Mouse (Mus musculus) adrenal gland, postnatal 14 days (tissue): ENCODE results near the gene Lrrc59. TPM values are rescaled to one million over a fixed set of nuclear protein-coding genes. Genes with fewer than 3 reads are reported as not detected.
"Not testable (repeated sequence)": the region's sequence is repeated elsewhere in the genome, so short reads cannot be mapped to it uniquely, and the experiment has no call there.

ENCODE experiments used
- DNase-seq: peaks from one replicate; pipeline ENCODE4 v3.0.0; 2021; ENCODE audit warnings: mixed read lengths
- total RNA-seq: library from RNA; stranded (reverse); gene quantifications from 2 replicates; pipeline ENCODE4 v1.2.3, GENCODE M21; 2021

The Lrrc59 gene
- total RNA-seq, 1 experiment from 2014 or later: 111 TPM

DNA sequence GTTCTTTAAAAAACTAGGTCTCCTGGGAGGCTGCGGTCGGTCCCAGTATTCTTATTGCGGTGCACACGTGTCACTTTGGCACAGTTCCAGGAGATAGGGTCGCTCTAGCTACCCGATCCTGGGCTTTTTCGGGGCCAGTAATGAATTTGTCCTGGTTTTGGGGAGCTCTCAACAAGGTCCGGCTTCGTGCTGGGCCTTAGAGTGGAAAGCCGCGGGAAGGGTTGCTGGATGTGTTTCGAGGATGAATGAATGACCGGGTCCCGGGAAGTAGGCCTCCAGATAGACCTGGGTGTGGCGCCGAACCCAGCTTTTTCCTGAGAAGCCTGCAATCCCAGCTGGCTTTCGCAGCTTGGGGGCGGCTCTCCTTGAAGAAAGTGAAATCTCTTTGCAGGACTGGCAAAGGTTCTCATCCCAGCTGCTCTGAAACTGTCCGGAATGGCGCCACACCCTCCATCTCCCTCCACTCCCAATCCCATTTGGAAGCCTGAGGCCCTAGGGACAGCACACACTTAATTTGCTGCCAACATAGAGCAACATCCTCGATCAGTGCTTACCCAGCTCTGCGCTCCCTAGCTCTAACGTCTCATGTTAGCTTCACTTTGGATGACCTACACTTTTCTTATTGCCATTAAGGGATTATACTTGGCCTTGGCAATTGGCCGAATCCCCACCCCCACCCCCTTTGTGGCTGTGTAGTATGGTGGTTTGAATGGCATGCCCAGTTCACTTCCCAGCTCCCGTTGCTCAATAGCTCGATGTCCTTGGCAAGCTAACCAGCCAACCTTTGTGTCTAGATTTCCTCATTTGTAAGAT is 838 bp downstream of the Lrrc59 start:
- peak; percentile 76 for DNase-seq

DNA sequence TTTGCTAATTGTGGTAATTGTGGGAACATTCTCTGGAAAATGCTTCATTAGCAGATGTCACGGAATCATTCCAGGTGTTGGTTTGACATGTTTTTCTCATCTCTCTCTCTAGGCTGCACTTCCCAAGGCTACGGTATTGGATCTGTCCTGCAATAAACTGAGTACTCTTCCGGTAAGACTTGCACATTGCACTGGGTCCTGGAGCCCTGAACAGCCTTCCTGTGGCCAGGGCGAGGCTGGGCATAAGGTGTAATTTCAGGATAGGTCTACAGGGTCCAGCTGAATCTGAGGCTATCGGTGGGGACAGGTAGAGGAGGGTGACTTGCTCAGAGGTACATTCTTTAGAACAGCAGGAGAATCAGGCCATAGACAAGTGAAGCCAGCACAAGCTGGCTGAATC is 2.4 kb downstream of the Lrrc59 start:
- DNase-seq: no peak

DNA sequence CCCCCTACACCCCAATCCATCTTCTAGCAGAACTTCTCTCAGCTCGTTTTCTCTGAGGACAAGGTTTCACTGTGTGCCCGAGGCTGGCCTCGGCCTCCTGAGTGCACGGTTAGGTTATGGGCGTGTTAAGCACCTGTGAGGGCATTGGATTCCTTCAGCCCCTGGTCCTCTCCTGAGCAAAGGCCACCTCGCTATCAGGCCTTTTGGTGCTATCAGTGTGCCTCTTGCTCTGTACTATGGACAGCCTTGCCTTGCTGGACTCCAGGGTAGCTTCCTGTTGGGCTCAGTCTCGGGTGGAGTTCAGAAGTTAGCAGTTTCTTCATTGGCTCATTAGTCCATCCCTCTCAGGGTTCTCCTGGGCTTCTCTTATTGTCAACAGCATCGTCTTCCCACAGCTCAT is 3.4 kb downstream of the Lrrc59 start:
- DNase-seq: no peak

DNA sequence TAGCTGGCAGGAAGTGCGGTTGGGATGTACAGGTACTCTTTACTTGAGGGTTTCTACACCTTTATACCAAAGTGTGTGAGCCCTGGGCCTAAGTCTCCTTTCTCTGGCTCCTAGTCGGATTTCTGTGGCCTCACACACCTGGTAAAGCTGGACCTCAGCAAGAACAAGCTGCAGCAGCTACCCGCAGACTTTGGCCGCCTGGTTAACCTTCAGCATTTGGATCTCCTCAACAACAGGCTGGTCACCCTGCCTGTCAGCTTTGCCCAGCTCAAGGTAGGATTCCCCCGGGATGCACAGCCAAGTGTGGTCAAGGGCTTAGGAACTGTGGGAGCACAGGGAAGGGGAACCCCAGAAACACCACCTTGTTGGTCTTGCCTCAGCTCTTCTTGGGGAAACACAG is 4.9 kb downstream of the Lrrc59 start:
- DNase-seq: no peak

DNA sequence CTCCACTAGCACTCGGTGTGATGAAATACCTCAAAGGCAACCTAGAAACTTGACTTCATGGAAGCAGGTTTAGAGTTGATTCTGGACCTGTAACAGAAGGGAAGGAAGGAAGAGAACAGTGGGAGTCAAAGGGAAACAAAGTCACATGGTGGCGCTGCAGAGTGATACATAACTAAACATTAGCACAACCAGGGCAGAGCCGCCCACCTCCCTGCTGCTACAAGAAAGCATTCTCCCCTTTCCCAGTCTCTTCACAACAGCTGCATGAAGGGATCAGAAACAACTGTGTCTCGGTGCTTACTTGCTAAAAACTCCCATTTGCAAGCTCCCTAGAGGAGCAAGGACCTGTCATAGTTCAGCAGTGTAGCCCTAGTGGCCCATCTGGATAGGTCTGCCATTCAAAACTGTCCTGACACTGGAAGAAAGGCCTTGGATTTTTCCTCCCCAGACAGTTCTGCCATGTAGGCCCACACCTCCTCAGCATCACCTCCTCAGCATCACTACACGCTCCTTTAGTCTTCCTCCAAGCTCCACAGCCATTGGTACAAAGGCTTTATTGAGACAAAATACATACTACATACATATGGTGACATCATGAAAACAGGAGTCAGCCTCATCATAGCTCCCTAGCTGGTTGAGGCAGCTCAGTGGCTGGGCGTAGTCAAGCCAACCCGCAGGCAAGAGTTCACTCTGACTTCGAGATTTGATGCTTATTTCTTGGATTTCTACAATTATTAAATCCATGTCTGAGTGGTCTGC is 15.1 kb downstream of the Lrrc59 start:
- no peak for DNase-seq

DNA sequence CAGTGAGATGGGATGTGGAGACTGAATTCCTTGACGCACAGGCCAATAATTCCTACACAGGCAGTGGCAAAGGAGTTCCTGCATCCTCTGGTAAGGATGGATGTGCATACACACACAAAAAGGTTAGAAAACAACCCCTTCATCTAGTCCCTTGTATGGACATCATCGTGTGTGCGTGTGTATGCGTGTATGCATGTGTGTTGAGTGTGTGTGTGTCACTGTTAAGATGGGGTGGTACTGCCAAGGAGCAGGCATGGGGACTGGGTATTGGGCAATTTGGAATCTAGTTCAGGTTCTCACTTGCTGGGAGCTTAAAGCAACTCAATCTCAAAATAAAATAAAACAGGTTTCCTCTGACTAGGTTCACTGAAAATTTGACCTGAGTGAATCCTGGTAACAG is 16.9 kb downstream of the Lrrc59 start:
- DNase-seq: no peak

DNA sequence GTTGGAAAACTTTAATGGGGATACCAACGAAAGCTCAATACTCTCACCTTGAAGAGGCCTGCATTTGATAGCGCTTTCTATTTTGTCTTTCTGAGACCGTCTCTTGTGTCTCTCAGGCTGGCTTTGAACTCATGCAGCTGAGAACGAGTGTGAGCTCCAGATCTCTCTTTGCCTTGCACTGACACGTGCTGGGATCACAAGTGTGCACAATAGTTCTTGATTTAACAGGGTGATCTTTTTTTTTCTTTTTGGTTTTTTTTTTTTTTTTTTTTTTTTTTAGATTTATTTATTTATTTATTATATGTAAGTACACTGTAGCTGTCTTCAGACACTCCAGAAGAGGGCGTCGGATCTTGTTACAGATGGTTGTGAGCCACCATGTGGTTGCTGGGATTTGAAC is 21.7 kb downstream of the Lrrc59 start:
- DNase-seq: not testable (repeated sequence)

DNA sequence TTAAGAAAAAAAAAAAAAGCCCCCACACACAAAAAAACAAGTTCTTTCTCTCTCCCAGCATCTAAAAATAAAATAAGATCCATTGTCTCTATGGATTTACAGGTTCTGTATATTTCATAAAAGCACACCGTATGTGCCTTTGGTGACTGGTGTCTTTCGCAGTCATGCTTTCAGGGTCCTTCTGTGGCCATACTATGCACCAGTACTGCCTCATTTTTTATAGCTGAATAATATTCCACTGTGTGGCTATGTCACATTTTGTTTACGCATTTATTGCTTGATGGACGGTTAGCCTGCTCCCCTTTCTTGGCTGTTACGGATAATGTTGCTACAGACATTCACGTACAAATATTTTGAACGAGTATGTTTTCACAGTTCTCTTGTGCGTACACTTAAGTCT is 23.4 kb downstream of the Lrrc59 start:
- DNase-seq: no peak

DNA sequence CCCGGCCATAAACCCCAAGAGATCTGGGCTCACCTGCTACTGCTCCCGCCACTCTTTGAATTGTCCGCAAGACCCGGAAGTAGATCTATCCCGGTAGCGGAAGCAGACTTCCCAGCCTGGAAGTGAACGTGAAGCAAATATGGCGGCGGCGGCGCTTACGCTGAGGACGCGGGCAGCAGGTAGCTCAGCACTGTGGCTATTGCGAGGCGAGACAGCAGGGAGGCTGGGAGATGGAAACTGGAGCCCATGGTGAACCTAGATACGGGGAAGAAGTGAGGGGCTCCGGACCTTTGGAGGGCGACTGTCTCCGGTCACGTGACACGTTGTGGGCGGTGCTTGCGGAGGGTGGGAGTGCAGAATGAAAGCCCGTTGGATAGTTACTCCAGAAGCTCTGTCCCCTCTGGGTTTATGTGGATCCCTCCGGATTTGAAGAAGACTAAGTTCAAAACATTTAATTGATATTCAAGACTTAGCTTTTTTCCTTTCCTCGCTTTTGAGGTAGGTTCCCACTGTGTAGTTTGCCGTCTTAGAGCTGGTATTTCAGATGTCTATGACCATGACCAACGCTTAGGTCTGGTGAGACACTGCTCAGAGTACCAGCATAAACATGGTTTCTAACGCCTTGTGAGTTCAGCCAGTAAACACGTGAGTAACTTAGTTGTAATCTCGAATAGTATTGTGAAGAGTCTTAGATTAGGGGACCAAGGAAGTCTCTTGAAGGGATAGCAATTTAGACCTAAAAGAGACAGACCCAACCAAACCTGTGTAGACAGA is 24.3 kb downstream of the Lrrc59 start, which contains the start of the genes Mrpl27 and Eme1:
Mrpl27 (plus strand) TSS at position 105 of the 774 bp plus-strand sequence.
Eme1 (minus strand) TSS at position 302 of the 774 bp plus-strand sequence.
- DNase-seq: peak; percentile 90

DNA sequence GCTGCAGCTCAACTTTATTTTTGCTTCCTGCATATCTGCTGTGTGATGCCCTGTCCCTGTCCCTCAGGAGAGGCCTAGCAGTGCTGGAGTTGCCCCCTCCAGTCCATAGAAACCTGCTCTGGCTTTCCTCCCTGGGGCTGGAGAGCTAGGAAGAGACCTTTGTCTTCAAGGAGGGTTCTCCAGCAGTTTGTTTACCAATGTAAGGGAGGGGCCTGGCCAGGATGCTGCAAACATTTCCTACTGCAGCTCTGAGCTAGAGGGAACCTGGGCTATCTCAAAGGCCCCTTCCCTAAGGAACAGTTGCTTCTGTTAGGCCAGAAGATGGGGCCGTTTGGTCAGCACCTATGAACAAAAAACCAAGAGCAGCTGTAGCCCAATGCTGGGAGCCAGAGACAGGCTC is 31.8 kb downstream of the Lrrc59 start:
- no peak for DNase-seq

DNA sequence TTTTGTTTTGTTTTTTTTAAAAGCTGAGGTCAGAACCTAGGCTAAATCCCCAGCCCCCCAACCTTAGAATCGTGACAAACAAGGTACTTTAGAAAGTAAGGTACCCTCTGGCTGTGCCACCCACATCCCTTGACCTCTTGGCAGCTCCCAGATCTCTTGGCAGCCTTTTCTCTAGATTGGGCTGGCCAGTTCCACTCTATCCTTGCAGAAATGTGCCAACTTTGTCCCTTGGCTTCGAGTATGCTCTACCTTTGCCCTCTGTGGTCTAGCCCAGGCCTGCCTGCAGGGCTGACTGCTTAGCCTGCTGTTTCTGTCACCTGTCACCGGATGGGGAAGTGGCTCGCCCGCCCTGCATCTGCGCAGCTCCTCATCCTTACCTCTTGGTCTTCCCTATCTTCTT is 35.7 kb downstream of the Lrrc59 start:
- DNase-seq: peak; percentile 45

DNA sequence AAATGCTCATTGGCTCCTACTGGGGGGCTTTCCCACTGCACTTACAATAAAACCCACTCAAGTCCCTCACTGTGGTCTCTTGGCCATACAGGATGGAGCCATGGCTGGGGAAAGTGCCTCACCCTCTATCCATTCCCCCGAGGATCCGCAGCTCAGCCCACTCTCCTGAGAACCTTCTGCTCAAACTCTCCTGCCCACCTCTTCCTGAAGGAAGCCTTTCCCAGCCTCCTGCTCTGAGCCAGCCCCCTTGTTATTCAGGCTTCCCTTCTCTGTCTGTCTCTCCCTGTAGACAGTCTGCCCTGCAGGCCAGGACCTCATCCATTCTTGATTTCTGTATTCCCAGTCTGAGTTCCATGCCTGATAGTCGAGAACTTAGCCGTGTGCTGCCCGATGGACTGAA is 45.4 kb downstream of the Lrrc59 start:
- no peak for DNase-seq

DNA sequence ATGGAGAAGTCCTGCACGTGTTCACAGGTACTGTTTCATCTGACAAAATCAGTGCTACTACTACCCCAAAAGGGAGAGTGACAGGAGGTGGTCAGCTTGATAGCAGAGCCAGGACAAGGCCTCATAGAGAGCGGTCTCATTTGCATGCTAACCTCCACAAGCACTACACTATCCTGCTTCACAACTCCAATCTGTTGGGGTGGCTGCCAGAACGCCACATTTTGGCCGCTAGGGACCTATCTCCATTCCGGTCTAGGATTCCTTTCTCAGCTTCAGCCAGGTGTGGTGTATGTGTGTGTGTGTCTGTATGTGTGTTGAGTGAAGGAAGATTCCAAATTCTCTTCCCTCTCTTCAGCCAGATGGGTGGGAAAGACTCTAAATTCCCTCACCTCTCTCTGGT is 45.9 kb downstream of the Lrrc59 start:
- no peak for DNase-seq

DNA sequence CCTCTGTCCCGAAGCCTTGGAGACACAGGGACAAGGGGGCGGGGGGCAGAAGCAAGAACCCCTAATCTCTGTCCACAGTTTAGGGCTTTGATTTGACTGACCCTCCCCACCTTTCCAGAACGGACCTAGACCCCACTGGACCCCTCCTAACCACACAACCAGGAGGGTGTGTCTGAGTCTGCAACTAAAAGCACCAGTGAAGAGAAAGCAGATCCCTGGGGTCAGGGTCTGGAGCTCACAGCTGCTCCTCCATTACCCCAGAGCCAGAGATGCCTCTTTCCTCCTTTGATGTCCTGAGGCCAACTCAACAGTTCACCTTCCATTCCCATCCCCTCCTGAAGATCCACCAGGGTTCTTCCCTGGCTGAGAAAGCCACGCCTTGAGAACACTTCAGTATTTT is 46.7 kb downstream of the Lrrc59 start:
- no peak for DNase-seq

DNA sequence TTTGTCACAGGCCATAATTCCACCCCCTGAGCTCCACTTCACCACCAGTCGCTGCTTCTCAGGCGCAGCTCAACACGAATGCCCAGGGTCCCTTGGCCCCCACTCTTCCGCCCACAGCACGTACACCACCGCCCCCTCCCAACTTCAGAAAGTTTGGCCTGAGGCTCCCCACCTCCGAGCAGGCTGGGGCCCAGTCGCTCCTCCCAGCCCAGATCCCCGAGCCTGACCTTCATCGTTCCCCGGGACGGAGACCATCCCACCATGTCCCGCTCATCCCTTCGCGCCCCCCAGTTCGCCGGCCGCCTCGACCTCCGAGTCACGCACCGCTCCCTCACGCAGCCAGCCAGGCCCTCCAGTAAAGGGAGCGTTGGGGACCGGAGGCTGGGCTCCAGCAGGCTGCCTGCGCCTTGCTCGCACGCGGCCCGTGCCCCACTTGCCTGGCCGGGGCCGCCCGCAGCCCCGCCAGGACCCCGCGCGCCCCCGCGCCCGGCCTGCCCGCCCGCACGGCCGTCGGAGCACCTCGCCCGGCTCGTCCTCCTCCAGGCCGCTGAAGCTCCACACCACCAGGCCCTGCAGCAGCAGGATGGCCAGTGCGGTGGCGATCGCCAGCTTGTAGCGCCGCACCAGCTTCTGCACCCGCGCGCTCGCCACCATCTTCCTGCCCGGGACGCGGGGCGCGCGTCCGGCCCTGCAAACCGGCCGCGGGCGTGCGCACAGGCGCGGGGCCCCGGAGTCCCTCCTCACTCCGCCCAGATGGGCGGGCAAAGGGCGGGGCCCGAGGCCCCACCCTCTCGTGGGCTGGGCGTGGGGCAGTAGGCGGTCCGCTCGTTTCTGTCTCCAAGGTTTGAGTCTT is 47.4 kb downstream of the Lrrc59 start, which contains the start of gene Xylt2:
Xylt2 (minus strand) TSS at position 762 of the 853 bp plus-strand sequence.
- DNase-seq: peak; percentile 96

DNA sequence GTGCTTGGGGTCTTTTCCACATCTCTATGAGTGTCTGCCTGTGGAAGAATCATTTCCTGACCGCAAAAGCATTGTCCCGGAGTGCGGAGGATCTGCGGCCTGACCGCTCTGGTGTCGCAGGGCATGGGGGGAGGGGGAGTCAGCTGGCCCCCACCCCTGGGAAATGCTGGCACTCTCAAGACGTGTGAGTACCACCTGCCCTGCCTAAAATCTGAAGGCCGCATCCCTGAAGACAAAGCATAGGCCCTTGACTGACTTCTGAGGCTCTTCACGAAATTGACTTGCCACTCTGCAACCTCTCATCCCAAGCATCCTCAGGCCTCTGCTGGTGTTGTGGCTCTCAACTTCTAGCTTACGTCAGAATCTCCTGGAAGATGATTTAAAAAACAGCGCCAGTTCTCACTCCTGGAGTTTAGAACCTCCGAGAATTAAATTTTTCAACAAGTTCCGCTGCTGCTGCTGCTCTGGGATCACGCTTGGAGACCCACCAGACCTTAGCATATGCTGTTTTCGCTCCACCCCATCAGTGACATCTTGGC is 48.1 kb downstream of the Lrrc59 start:
- DNase-seq: no peak

DNA sequence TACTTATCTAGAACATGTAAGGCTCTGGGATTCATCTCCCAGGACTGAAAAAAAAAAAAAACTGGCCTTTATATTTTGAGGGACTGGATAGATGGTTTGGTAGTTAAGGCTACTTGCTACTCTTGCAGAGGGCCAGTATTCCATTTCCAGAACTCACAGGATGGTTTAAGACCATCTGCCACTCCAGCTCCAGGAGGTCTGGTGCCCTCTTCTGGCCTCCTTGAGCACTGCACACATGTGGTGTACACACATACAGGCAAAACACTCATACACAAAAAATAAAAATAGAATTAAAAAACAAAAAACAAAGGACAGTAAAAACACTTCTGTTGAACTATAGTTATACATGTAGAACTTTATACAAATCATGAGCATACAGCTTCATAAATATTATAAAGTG is 51.1 kb downstream of the Lrrc59 start:
- DNase-seq: no peak

DNA sequence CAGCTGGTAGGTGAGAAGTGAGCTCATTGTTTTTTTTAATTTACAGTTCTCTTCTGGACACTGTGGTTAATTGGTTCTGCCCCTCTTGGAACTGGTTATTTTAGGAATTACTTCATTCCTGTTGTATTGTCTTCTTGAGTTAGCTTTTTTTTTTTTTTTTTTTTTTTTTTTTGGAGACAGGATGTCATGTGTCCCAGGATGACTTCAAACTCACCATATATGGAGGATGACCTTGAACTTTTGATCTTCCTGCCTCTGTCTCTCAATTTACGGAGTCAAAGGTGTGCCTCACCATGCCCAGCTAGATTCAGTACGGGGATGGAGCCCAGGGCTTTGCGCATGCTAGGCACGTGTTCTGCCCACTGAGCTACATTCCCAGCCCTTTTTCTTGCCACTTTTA is 52.1 kb downstream of the Lrrc59 start:
- DNase-seq: no peak

DNA sequence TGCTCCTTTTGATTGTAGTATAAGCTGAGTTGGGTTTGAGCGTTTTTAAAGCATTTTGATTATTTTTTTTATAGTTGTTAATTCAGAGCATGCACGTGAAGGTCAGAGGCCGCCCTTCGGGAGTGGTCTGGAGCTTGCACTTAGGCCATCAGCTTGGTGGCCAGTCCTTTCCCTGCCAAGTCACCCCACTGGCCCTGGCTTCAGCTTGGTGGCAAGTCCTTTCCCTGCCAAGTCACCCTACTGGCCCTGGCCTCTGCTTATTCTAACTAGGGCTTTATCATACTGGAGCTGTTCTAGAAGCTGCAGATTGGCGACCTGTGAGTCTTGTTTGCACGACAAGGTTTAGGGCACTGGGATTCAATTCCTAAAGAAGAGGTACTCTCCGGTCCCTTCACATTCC is 52.9 kb downstream of the Lrrc59 start:
- DNase-seq: no peak

DNA sequence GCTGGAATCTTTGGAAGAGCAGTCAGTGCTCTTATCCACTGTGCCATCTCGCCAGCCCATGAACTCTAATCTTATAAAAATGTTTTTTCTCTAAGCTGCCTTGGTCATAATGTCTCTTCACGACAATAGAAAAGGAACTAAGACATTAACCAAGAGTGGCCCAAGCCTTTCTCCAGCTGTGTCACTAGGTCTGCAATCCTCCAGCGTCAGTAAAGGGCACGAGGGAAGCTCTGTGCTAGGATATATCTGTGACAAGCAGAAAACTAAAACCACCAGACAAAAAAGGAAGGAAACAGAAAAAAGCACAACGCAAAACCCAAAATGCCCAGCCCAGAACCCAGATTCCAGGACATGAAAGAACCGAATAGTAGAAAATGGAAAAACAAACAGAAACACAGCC is 57.6 kb downstream of the Lrrc59 start:
- DNase-seq: no peak

DNA sequence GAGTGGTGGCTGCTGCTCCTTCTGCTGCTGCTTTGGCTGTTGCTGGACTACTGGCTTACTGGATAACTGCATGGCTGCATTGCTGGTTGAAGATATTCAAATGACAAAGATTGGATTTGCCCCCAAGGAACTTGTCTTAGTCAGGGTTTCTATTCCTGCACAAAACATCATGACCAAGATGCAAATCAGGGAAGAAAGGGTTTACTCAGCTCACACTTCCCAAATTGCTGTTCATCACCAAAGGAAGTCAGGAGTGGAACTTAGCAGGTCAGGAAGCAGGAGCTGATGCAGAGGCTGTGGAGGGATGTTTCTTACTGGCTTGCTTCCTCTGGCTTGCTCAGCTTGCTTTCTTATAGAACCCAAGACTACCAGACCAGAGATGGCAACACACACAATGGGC is 62.9 kb downstream of the Lrrc59 start:
- DNase-seq: not testable (repeated sequence)
